Mouse (Mus musculus) hindbrain, embryonic 13.5 days (tissue): ENCODE results near the gene Tmem59. TPM values are rescaled to one million over a fixed set of nuclear protein-coding genes. Genes with fewer than 3 reads are reported as not detected.

Source experiments
- ATAC-seq: fragments of 200-750 bp; cut with Nextera tagmentation; 2 replicates; pipeline ENCODE4 v1.8.0; 2017; ENCODE audit warnings: moderate TSS enrichment; ENCODE audit not compliant: low FRiP score
- H3K27ac ChIP-seq: fragments of 300-500 bp; sonication (generic); 2 replicates; pipeline ENCODE4 v1.5.1; 2015; ENCODE audit warnings: inconsistent platforms, mild to moderate bottlenecking, moderate library complexity
- H3K27me3 ChIP-seq: fragments of 300-500 bp; sonication (generic); 2 replicates; pipeline ENCODE4 v1.6.1; 2015; ENCODE audit warnings: mild to moderate bottlenecking, inconsistent platforms
- H3K36me3 ChIP-seq: fragments of 300-500 bp; sonication (generic); 2 replicates; pipeline ENCODE4 v1.6.1; 2015; ENCODE audit warnings: mild to moderate bottlenecking, inconsistent platforms
- H3K4me1 ChIP-seq: fragments of 300-500 bp; sonication (generic); replicated peaks from 2 replicates; pipeline ENCODE4 v1.6.1; 2015; ENCODE audit warnings: inconsistent platforms
- H3K4me2 ChIP-seq: fragments of 300-500 bp; sonication (generic); 2 replicates; pipeline ENCODE4 v1.6.1; 2015; ENCODE audit warnings: inconsistent platforms, mild to moderate bottlenecking, moderate library complexity
- H3K4me3 ChIP-seq: fragments of 300-500 bp; sonication (generic); 2 replicates; pipeline ENCODE4 v1.5.1; 2015; ENCODE audit warnings: mild to moderate bottlenecking, inconsistent platforms
- H3K9ac ChIP-seq: fragments of 300-500 bp; sonication (generic); 2 replicates; pipeline ENCODE4 v1.6.1; 2015; ENCODE audit warnings: mild to moderate bottlenecking, inconsistent platforms
- H3K9me3 ChIP-seq: fragments of 300-500 bp; sonication (generic); 2 replicates; pipeline ENCODE4 v1.6.1; 2016; ENCODE audit warnings: inconsistent platforms
- WGBS: fragments of 180-500 bp; shearing (Covaris S2); methylation state at CpG from one replicate; pipeline ENCODE4 v1.1.7; 2015; 5-methylcytosine and 5-hydroxymethylcytosine counted together
- polyA plus RNA-seq: library from polyadenylated mRNA; unstranded; fragments of >200 nt; fragmentation: Nextera tagmentation; extraction: Ambion mirVana; gene quantifications from 2 replicates; pipeline ENCODE4 v1.2.1, GENCODE M21; 2015

Tmem59 gene
- polyA plus RNA-seq, 1 experiment from 2014 or later, result 431 TPM

DNA sequence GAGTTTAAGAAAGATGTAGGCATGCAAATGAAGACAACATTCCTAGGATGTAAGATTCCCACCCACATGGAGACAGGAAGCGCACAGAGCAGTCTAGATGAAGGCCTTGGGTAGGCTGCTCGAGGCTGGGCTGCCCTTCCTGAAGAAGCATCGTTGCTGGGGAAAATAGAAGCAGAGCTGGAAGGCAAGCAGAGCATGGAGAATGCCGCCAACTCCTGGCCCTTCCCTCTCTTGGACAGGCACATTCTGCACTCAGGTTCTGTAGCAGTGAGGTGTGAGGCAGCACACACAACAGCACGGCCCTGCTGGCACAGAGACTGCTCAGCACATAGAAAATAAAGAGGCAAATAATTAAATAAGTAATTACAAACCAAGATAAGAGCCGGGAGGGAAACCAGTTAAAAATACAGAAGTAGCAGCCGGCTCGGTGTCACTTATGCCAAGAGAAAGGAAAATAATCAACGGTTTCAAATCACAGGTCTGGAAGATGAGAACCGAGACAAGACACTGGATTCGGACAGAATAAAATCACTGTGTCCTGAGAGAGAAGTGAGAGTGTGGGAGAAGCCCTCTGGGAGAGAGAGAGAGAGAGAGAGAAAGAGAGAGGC, 18.9 kb upstream of the Tmem59 start:
- Histone ChIP-seq H3K27ac (no peak overlapping the region), H3K9ac (no peak overlapping the region), H3K9me3 (no peaks in the 10 kb centered on the region), H3K4me1 (peaks cover 1% of the 10 kb centered on the region), H3K4me2 (no peak overlapping the region), H3K36me3 (peaks cover 45% of the 10 kb centered on the region), H3K4me3 (no peak overlapping the region), H3K27me3 (no peaks in the 10 kb centered on the region)
- ATAC-seq, result no peak
- WGBS, result 93% methylated on average over 11 of the region's 11 CpGs

GRCm38 (mm10) chr4:107160181-107160580, 18.0 kb upstream of the Tmem59 start:
- 93% methylated on average over 8 of the region's 8 CpGs for WGBS
- Histone ChIP-seq H3K36me3 (peaks cover 51% of the 10 kb centered on the region), H3K9ac (no peak overlapping the region), H3K27ac (no peak overlapping the region), H3K4me1 (peaks cover 8% of the 10 kb centered on the region), H3K4me2 (no peak overlapping the region), H3K27me3 (no peaks in the 10 kb centered on the region), H3K4me3 (no peak overlapping the region), H3K9me3 (no peaks in the 10 kb centered on the region)
- no peak for ATAC-seq

GRCm38 (mm10) chr4:107163341-107163740, 14.9 kb upstream of the Tmem59 start:
- Histone ChIP-seq H3K36me3 (peaks cover 42% of the 10 kb centered on the region), H3K4me1 (peaks cover 8% of the 10 kb centered on the region), H3K4me2 (no peak overlapping the region), H3K9me3 (no peaks in the 10 kb centered on the region), H3K27me3 (no peaks in the 10 kb centered on the region), H3K9ac (no peak overlapping the region), H3K4me3 (no peak overlapping the region), H3K27ac (0 out of 2 replicates have a peak overlapping the region, but pooled peaks have one; percentile 0)
- 90% methylated on average over 10 of the region's 10 CpGs for WGBS
- ATAC-seq, result no peak

GRCm38 (mm10) chr4:107163756-107164587, 14.2 kb upstream of the Tmem59 start:
- 36% methylated on average over 9 of the region's 9 CpGs for WGBS
- H3K27me3 ChIP-seq, result no peaks in the 10 kb centered on the region
- no peak overlapping the region for H3K4me2 ChIP-seq
- H3K4me1 ChIP-seq, result peaks cover 8% of the 10 kb centered on the region
- peak overlapping the region; percentile 53; the same call in 1 of the 2 replicates for H3K27ac ChIP-seq
- no peak overlapping the region for H3K4me3 ChIP-seq
- peak; percentile 57; the same call in 1 of the 2 replicates for ATAC-seq
- 0 out of 2 replicates have a peak overlapping the region, but pooled peaks have one; percentile 24 for H3K9ac ChIP-seq
- no peaks in the 10 kb centered on the region for H3K9me3 ChIP-seq
- peaks cover 38% of the 10 kb centered on the region for H3K36me3 ChIP-seq

GRCm38 (mm10) chr4:107166700-107167099, 11.5 kb upstream of the Tmem59 start:
- Histone ChIP-seq H3K4me1 (peaks cover 8% of the 10 kb centered on the region), H3K9me3 (no peaks in the 10 kb centered on the region), H3K36me3 (peaks cover 23% of the 10 kb centered on the region), H3K27me3 (no peaks in the 10 kb centered on the region), H3K9ac (no peak overlapping the region), H3K4me3 (no peak overlapping the region), H3K4me2 (no peak overlapping the region), H3K27ac (no peak overlapping the region)
- no peak for ATAC-seq
- WGBS, result 84% methylated on average over 5 of the region's 5 CpGs

DNA sequence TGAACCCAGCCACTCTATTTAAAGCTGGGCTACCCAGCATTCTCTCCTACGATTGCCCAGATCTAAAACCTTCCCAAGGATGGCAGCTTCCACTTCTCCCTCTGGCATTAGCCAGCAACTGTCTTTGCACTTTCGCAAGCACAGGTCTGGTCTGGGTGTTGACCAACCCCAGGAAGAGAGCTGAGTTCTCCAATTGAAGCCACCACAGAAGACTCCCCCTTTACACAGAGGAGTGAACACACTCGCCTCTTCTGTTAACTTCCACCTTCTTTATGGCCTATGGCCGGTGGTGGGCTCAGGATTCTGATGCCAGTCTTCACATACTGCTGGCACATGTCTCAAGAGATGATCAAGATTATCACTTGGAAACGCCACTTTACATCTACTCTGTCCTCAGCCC, 10.4 kb upstream of the Tmem59 start:
- Histone ChIP-seq H3K36me3 (peaks cover 31% of the 10 kb centered on the region), H3K9me3 (no peaks in the 10 kb centered on the region), H3K4me1 (peaks cover 8% of the 10 kb centered on the region), H3K4me3 (no peak overlapping the region), H3K27me3 (no peaks in the 10 kb centered on the region), H3K4me2 (no peak overlapping the region), H3K27ac (no peak overlapping the region), H3K9ac (0 out of 2 replicates have a peak overlapping the region, but pooled peaks have one; percentile 43)
- WGBS, result 95% methylated on average over 5 of the region's 5 CpGs
- ATAC-seq, result no peak

- ATAC-seq, result no peak
- WGBS, result 59% methylated on average over 11 of the region's 11 CpGs
Observed at GRCm38 (mm10) chr4:107177506-107177905, 693 bp upstream of the Tmem59 start.

GRCm38 (mm10) chr4:107178830-107179490, 761 bp downstream of the Tmem59 start, which contains the start of gene Tceanc2:
Tceanc2 (minus strand) TSS chr4:107179116.
- H3K4me3 ChIP-seq, result peak within 1 kb of the TSS; percentile 99
- peak within 1 kb of the TSS; percentile 79 for H3K4me2 ChIP-seq
- H3K4me1 ChIP-seq, result peaks cover 56% of the 10 kb centered on the region
- peak within 1 kb of the TSS; percentile 99 for H3K27ac ChIP-seq
- H3K9me3 ChIP-seq, result no peaks in the 10 kb centered on the region
- H3K27me3 ChIP-seq, result no peaks in the 10 kb centered on the region
- WGBS, result under 1% methylated on average over 47 of the region's 47 CpGs
- H3K36me3 ChIP-seq, result peaks cover 14% of the 10 kb centered on the region
- ATAC-seq, result peak; percentile 82
- H3K9ac ChIP-seq, result peak within 1 kb of the TSS; percentile 97

More at GRCm38 (mm10) chr4:107177506-107177905, 693 bp upstream of the Tmem59 start:
- Histone ChIP-seq H3K27me3 (no peaks in the 10 kb centered on the region), H3K4me3 (peak overlapping the region; percentile 99), H3K9ac (peak overlapping the region; percentile 97), H3K36me3 (peaks cover 27% of the 10 kb centered on the region), H3K4me1 (peaks cover 50% of the 10 kb centered on the region), H3K27ac (peak overlapping the region; percentile 99), H3K4me2 (peak overlapping the region; percentile 79), H3K9me3 (no peaks in the 10 kb centered on the region)

DNA sequence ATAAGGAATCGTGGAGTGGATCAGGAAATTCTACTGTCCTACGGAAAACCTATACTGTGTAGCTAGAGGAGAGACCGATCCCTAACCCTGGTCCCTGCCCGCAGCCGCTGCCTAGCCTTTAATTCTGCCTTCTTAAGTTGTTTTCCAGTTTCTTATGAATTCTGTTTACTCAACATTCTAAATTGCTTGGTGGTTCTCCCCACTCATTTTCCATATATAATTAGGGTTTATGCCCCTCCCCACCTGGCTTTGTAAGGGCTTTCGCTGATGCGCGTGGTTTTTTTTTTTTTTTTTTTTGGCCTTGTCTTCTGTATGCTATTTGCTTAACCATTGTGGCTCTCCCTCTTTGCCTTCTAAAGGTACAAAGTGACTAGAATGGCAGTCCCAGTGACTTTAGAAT, 1.4 kb downstream of the Tmem59 start:
- no peaks in the 10 kb centered on the region for H3K9me3 ChIP-seq
- no peak for ATAC-seq
- peak overlapping the region; percentile 99 for H3K4me3 ChIP-seq
- WGBS, result 4% methylated on average over 8 of the region's 8 CpGs
- peak overlapping the region; percentile 99 for H3K27ac ChIP-seq
- peaks cover 10% of the 10 kb centered on the region for H3K36me3 ChIP-seq
- peak overlapping the region; percentile 97 for H3K9ac ChIP-seq
- no peaks in the 10 kb centered on the region for H3K27me3 ChIP-seq
- peak overlapping the region; percentile 79 for H3K4me2 ChIP-seq
- peaks cover 56% of the 10 kb centered on the region for H3K4me1 ChIP-seq

DNA sequence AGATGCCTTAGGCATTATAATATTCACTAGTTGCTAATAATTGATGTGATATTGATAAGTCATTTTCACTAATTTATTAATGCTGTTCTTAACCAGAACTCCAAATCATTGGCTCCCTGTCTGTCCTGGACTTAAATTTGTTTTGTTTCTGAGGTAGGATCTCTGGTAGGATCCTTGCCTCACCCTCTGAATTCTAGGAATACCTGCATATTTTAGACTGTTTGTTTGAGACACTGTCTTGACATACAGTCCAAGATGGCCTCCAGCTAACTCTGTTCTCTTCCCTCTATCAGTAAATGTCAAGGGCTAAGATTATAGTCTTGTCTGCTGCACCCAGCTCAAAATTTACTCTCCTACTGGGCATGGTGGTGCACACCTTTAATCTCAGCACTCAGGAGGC, 2.5 kb downstream of the Tmem59 start:
- Histone ChIP-seq H3K4me1 (peaks cover 53% of the 10 kb centered on the region), H3K27ac (no peak overlapping the region), H3K4me3 (peak overlapping the region; percentile 99; the same call in 1 of the 2 replicates), H3K9ac (peak overlapping the region; percentile 97; the same call in 1 of the 2 replicates), H3K9me3 (no peaks in the 10 kb centered on the region), H3K36me3 (no peaks in the 10 kb centered on the region; the same call in 1 of the 2 replicates), H3K4me2 (peak overlapping the region; percentile 79), H3K27me3 (no peaks in the 10 kb centered on the region)
- no peak for ATAC-seq

- 89% methylated on average over 6 of the region's 6 CpGs for WGBS
- H3K4me3 ChIP-seq, result no peak overlapping the region
- H3K36me3 ChIP-seq, result peaks cover 8% of the 10 kb centered on the region
- H3K9me3 ChIP-seq, result no peaks in the 10 kb centered on the region
- no peak for ATAC-seq
- H3K9ac ChIP-seq, result no peak overlapping the region
- peaks cover 43% of the 10 kb centered on the region for H3K4me1 ChIP-seq
- no peak overlapping the region for H3K4me2 ChIP-seq
- no peak overlapping the region for H3K27ac ChIP-seq
- no peaks in the 10 kb centered on the region for H3K27me3 ChIP-seq
Observed at GRCm38 (mm10) chr4:107181866-107182265, 3.7 kb downstream of the Tmem59 start.

DNA sequence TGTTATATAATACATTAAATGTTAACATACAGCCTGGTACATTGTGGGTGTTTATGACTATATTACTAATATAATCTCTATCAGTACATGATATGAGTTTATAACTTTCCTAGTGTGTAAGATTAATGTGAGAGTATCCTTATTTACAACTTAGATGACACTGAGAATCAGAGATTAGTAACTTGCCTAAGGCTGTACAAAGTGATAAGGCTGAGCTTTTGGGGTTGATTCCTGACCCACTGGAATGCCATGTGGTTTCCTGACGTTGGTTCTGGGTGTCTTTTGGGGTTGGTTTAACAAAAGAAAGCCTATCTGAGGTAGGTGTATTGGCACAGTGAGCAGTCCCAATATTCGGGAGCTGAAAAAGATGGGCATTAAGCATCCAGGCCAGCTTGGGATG, 4.6 kb downstream of the Tmem59 start:
- Histone ChIP-seq H3K9me3 (no peaks in the 10 kb centered on the region), H3K36me3 (peaks cover 16% of the 10 kb centered on the region), H3K4me2 (no peak overlapping the region), H3K4me1 (peaks cover 34% of the 10 kb centered on the region), H3K9ac (0 out of 2 replicates have a peak overlapping the region, but pooled peaks have one; percentile 0), H3K27ac (no peak overlapping the region), H3K4me3 (no peak overlapping the region), H3K27me3 (no peaks in the 10 kb centered on the region)
- ATAC-seq, result no peak
- WGBS, result 78% methylated on average over 2 of the region's 2 CpGs
